ENCODE assay signal across 13 mouse cellular contexts in the genomic region with DNA sequence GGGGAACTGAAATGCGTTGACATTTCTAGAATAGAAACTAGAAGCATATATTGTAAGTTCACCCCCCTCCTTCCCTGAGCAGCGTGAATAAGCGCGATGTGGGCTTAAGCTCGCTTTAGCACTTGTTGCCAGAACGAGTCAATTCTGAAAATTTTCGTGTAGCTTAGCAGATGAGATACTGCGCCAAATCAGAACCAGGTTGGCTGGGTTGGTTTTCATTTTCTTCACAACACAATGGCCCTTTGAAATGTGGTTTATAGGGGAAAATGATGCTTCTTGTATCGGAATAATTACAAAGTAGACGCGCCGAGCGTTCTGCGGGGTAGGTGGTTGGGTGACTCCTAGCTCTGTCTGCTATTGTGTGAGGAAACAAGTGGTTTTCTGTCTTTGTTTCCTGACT. TPM values are rescaled to one million over a fixed set of nuclear protein-coding genes. Genes with fewer than 3 reads are reported as not detected.
DNase-seq lines count a peak whose midpoint lies in the region; TF ChIP-seq lines count a peak whose summit lies in the region.
"Had no signal": no experiment of that assay in that cellular context is flagged by ENCODE, and none has a peak within 500 bp of the region (broad histone marks: within the 10 kb centered on the region; RNA-seq: fewer than 3 reads in every experiment).

No protein-coding gene starts in this region.

- under 1% methylated on average over 14 of the region's 14 CpGs for WGBS in hindbrain, embryonic 10.5 days

- H3K27me3 ChIP-seq in hindbrain, embryonic 10.5 days (ENCODE audit: insufficient read depth, poor library complexity, severe bottlenecking) = peaks cover 36% of the 10 kb centered on the region

- peak overlapping the region; percentile 87 for H3K9ac ChIP-seq in ES-E14 (ENCODE audit: insufficient read depth, low read depth, low read length, poor library complexity, severe bottlenecking)
- H3K9ac ChIP-seq: liver, embryonic 12.5 days had no signal

- DNase-seq in ES-E14 (ENCODE audit: low read depth, low spot score) = no peak
- peak; percentile 67 for DNase-seq in embryo, embryonic 11 days
- DNase-seq in hindbrain, embryonic 10.5 days (ENCODE audit: low spot score) = peak; percentile 61
- DNase-seq in neural tube, embryonic 10.5 days (ENCODE audit: extremely low spot score, low spot score) = peak; percentile 67
- no peak for DNase-seq in gastrocnemius, postnatal 14 days
- DNase-seq in right cerebral cortex, adult 18-20 months = no peak
- DNase-seq in urinary bladder, postnatal 36 days (ENCODE audit: low spot score in 2 of 2) = no peak
- DNase-seq in cerebellum, adult 9-10 months = no peak
- DNase-seq: adrenal gland, postnatal 36 days; gastrocnemius, postnatal 36 days; right cerebral cortex, postnatal 4 days had no signal

- peaks cover 3 to 7% of the 10 kb centered on the region in 2 experiments; a peak in 3 of 4 replicates for H3K4me1 ChIP-seq in ES-E14 (ENCODE audit: control insufficient read depth in 2 of 2, insufficient read depth in 2 of 2, low read length in 2 of 2, poor library complexity in 1 of 2)
- H3K4me1 ChIP-seq in hindbrain, embryonic 10.5 days (replicated peaks) = peaks cover 47% of the 10 kb centered on the region

- intact Hi-C loops in gastrocnemius, postnatal 14 days (cut with DNase I; ENCODE audit: low total_unique reads) = no loop called here

- peaks cover 25% of the 10 kb centered on the region for H3K36me3 ChIP-seq in ES-E14 (ENCODE audit: control insufficient read depth, insufficient read depth, low read length, poor library complexity, severe bottlenecking)
- H3K36me3 ChIP-seq in hindbrain, embryonic 10.5 days = peaks cover 21% of the 10 kb centered on the region
- H3K36me3 ChIP-seq: liver, embryonic 12.5 days had no signal

- H3K4me3 ChIP-seq in ES-E14 (ENCODE audit: insufficient read depth in 1 of 2, low read depth in 1 of 2, low read length in 2 of 2, poor library complexity in 1 of 2, severe bottlenecking in 1 of 2) = peak overlapping the region; percentile 76 to 82
- peak overlapping the region; percentile 68 for H3K4me3 ChIP-seq in hindbrain, embryonic 10.5 days
- H3K4me3 ChIP-seq: liver, embryonic 12.5 days had no signal

- in situ Hi-C loops in ES-E14 (cut with MboI; ENCODE audit: low sequenced_read_pairs in 2 of 2, unreplicated experiment in 2 of 2) = loop anchor here in 1 of 2 experiments (25.0 kb wide), 1 partner anchor 110 kb away; no protein-coding TSS in a partner anchor

- H3K27ac ChIP-seq in ES-E14 (ENCODE audit: insufficient read depth, low read depth, low read length, poor library complexity, severe bottlenecking) = peak overlapping the region; percentile 96
- peak overlapping the region; percentile 93 for H3K27ac ChIP-seq in hindbrain, embryonic 10.5 days
- H3K27ac ChIP-seq: liver, embryonic 12.5 days had no signal

- H3K9me3 ChIP-seq in ES-E14 (ENCODE audit: control insufficient read depth, insufficient read depth, low read depth, low read length) = no peaks in the 10 kb centered on the region
- no peaks in the 10 kb centered on the region for H3K9me3 ChIP-seq in hindbrain, embryonic 10.5 days
- H3K9me3 ChIP-seq: liver, embryonic 12.5 days had no signal

TF ChIP-seq in ES-E14, 5 proteins besides CTCF, POLR2A, EP300 and RAD21:
- TF ChIP-seq CHD2 (IDR thresholded peaks at IDR 0.05; ENCODE audit: low read depth, low read length) = no peak
- TF ChIP-seq ZC3H11A (IDR thresholded peaks at IDR 0.05; ENCODE audit: borderline replicate concordance, low read depth, low read length) = no peak
- TF ChIP-seq ZNF384 (IDR thresholded peaks at IDR 0.05; ENCODE audit: low read depth, low read length) = no peak; the same call in 1 of the 2 replicates

RNA-seq across cellular contexts. Expression of gene Sox2, which starts 2.4 kb away (rescaled TPM):
- total RNA-seq in ES-E14 (2012; rRNA removed) = 175 and 179 TPM in 2 replicates
- 23.4 and 24.2 TPM in 2 replicates for polyA plus RNA-seq in hindbrain, embryonic 10.5 days (2016; fragmentation: Nextera tagmentation; extraction: Ambion mirVana)
- total RNA-seq in gastrocnemius, postnatal 14 days (2021) = under 1 TPM in 1 of 2 experiments, not detected in 1; 0.39 TPM
- total RNA-seq: gastrocnemius, postnatal 36 days; monocyte, adult 5-6 weeks had no signal
- polyA plus RNA-seq: liver, embryonic 12.5 days had no signal

Comparison
In these comparisons a context has a peak if more than half of its experiments do, and no peak if none do; other contexts are left out.
1. DNase-seq: peak in embryo, embryonic 11 days (single experiment), hindbrain, embryonic 10.5 days (single experiment) and neural tube, embryonic 10.5 days (single experiment); none in ES-E14 (single experiment), gastrocnemius, postnatal 14 days (single experiment), right cerebral cortex, adult 18-20 months (single experiment), urinary bladder, postnatal 36 days (0 of 2) and cerebellum, adult 9-10 months (single experiment).
2. RNA of gene Sox2, which starts 2.4 kb away (total RNA-seq): 175 to 179 TPM in ES-E14; 0.39 TPM in gastrocnemius, postnatal 14 days; every median in the first group is over 100 times any median in the second.